Mouse (Mus musculus) testis, adult 2 months (tissue): ENCODE measurements around the gene Adprh. TPM values are rescaled to one million over a fixed set of nuclear protein-coding genes. Genes with fewer than 3 reads are reported as not detected.

Experiments
- H3K27ac ChIP-seq: fragments of 200-500 bp; 2 replicates; pipeline ENCODE4 v1.5.1; 2012; ENCODE audit warnings: low read depth, low read length; ENCODE audit not compliant: control insufficient read depth, insufficient read depth
- H3K27me3 ChIP-seq: fragments of 200-500 bp; 2 replicates; pipeline ENCODE4 v1.6.1; 2012; ENCODE audit warnings: mild to moderate bottlenecking, low read length, moderate library complexity; ENCODE audit not compliant: control insufficient read depth, insufficient read depth
- H3K36me3 ChIP-seq: fragments of 200-500 bp; 2 replicates; pipeline ENCODE4 v1.6.1; 2012; ENCODE audit warnings: mild to moderate bottlenecking, low read length; ENCODE audit not compliant: control insufficient read depth, insufficient read depth
- H3K4me1 ChIP-seq: fragments of 200-500 bp; 2 replicates; pipeline ENCODE4 v1.6.1; 2012; ENCODE audit warnings: low read length; ENCODE audit not compliant: control insufficient read depth, insufficient read depth
- H3K4me3 ChIP-seq: fragments of 200-500 bp; 2 replicates; pipeline ENCODE4 v1.5.1; 2012; ENCODE audit warnings: low read depth, mild to moderate bottlenecking, low read length, moderate library complexity, mixed read lengths; ENCODE audit not compliant: control insufficient read depth
- CTCF ChIP-seq: fragments of 200-500 bp; IDR thresholded peaks from 2 replicates; pipeline ENCODE4 v1.5.1; 2012; ENCODE audit warnings: low read depth, mild to moderate bottlenecking, inconsistent platforms, low read length, moderate library complexity; ENCODE audit not compliant: control insufficient read depth, insufficient read depth, insufficient replicate concordance
- POLR2A ChIP-seq: fragments of 200-500 bp; IDR thresholded peaks from 2 replicates; pipeline ENCODE4 v1.6.1; 2012; ENCODE audit warnings: low read depth, mild to moderate bottlenecking, inconsistent platforms, low read length, moderate library complexity; ENCODE audit not compliant: control insufficient read depth
- polyA plus RNA-seq: library from polyadenylated mRNA; depleted of rRNA; stranded (reverse); fragments of >200 nt; gene quantifications from 2 replicates; pipeline ENCODE4 v1.2.3, GENCODE M21; 2012

Gene Adprh
- polyA plus RNA-seq, 1 experiment, result 19.2 TPM

GRCm38 (mm10) chr16:38462161-38462560, 9.7 kb upstream of the Adprh start:
- H3K27me3 ChIP-seq, result no peaks in the 10 kb centered on the region
- no peak for TF ChIP-seq CTCF
- TF ChIP-seq POLR2A, result no peak
- H3K27ac ChIP-seq, result no peak overlapping the region
- H3K4me3 ChIP-seq, result no peak overlapping the region
- no peaks in the 10 kb centered on the region for H3K36me3 ChIP-seq
- H3K4me1 ChIP-seq, result no peaks in the 10 kb centered on the region

- Histone ChIP-seq H3K4me3 (no peak overlapping the region), H3K27ac (no peak overlapping the region), H3K27me3 (no peaks in the 10 kb centered on the region), H3K4me1 (no peaks in the 10 kb centered on the region), H3K36me3 (no peaks in the 10 kb centered on the region)
- no peak for TF ChIP-seq CTCF
- TF ChIP-seq POLR2A, result no peak
Measured at GRCm38 (mm10) chr16:38461749-38462148, 9.2 kb upstream of the Adprh start.

GRCm38 (mm10) chr16:38459990-38460389, 7.5 kb upstream of the Adprh start:
- Histone ChIP-seq H3K4me1 (peaks cover 6% of the 10 kb centered on the region; the same call in 1 of the 2 replicates), H3K4me3 (no peak overlapping the region), H3K27ac (no peak overlapping the region), H3K36me3 (no peaks in the 10 kb centered on the region), H3K27me3 (no peaks in the 10 kb centered on the region)
- TF ChIP-seq CTCF, result no peak

- TF ChIP-seq CTCF, result no peak
- Histone ChIP-seq H3K27me3 (no peaks in the 10 kb centered on the region), H3K27ac (no peak overlapping the region; the same call in 1 of the 2 replicates), H3K36me3 (no peaks in the 10 kb centered on the region), H3K4me1 (peaks cover 9% of the 10 kb centered on the region), H3K4me3 (no peak overlapping the region)
Measured at GRCm38 (mm10) chr16:38458600-38459280, 6.2 kb upstream of the Adprh start.

- Histone ChIP-seq H3K27me3 (no peaks in the 10 kb centered on the region), H3K27ac (no peak overlapping the region), H3K36me3 (no peaks in the 10 kb centered on the region), H3K4me3 (no peak overlapping the region), H3K4me1 (peaks cover 10% of the 10 kb centered on the region)
- no peak for TF ChIP-seq CTCF
- TF ChIP-seq POLR2A, result no peak
Measured at GRCm38 (mm10) chr16:38456812-38457567, 4.5 kb upstream of the Adprh start.

- Histone ChIP-seq H3K4me3 (no peak within 1 kb of the TSS), H3K4me1 (peaks cover 15% of the 10 kb centered on the region), H3K27me3 (no peaks in the 10 kb centered on the region), H3K27ac (no peak within 1 kb of the TSS), H3K36me3 (no peaks in the 10 kb centered on the region)
- TF ChIP-seq CTCF, result no peak
- TF ChIP-seq POLR2A, result no peak
Measured at GRCm38 (mm10) chr16:38455511-38456418, 3.3 kb upstream of the Adprh start, which contains the start of gene Cd80. Gene Cd80, plus strand, starts transcription at chr16:38455561.
